Mouse (Mus musculus) MEL (cell line): ENCODE data around the gene Grik1. TPM values are rescaled to one million over a fixed set of nuclear protein-coding genes. Genes with fewer than 3 reads are reported as not detected.

Experiments used
- DNase-seq: peaks from one replicate; pipeline ENCODE4 v3.0.0; 2011; ENCODE audit warnings: low read depth, low spot score
- H3K27ac ChIP-seq: 2 replicates; pipeline ENCODE4 v1.5.1; 2012; ENCODE audit warnings: low read depth, mild to moderate bottlenecking, control low read depth, low read length, moderate library complexity; ENCODE audit not compliant: control insufficient read depth
- H3K27me3 ChIP-seq, 2 experiments: fragments of 150-350 bp in 1 of 2; sonication (generic) in 1 of 2; 2 replicates each; pipeline ENCODE4 v1.6.1; 2012; ENCODE audit warnings: low read length in 2 of 2, mild to moderate bottlenecking in 2 of 2, improper control_type of control experiment in 1 of 2, moderate library complexity in 1 of 2; ENCODE audit not compliant: insufficient read depth in 2 of 2, control insufficient read depth in 1 of 2
- H3K36me3 ChIP-seq, 2 experiments: 2 replicates each; pipeline ENCODE4 v1.6.1; 2012 to 2014; ENCODE audit warnings: low read length in 2 of 2, improper control_type of control experiment in 1 of 2, inconsistent platforms in 1 of 2, mild to moderate bottlenecking in 1 of 2; ENCODE audit not compliant: insufficient read depth in 2 of 2, control insufficient read depth in 1 of 2
- H3K4me1 ChIP-seq, 2 experiments: fragments of 150-350 bp in 1 of 2; sonication (generic) in 1 of 2; 2 replicates each; pipeline ENCODE4 v1.6.1; 2012; ENCODE audit warnings: low read length in 2 of 2, improper control_type of control experiment in 1 of 2, mild to moderate bottlenecking in 1 of 2; ENCODE audit not compliant: insufficient read depth in 2 of 2, control insufficient read depth in 1 of 2
- H3K4me3 ChIP-seq, 2 experiments: fragments of 150-350 bp in 1 of 2; sonication (generic) in 1 of 2; 2 replicates each; pipeline ENCODE4 v1.5.1; 2012; ENCODE audit warnings: low read depth in 2 of 2, low read length in 2 of 2, mild to moderate bottlenecking in 2 of 2, moderate library complexity in 2 of 2, control low read depth in 1 of 2, improper control_type of control experiment in 1 of 2; ENCODE audit not compliant: control insufficient read depth in 1 of 2, insufficient read depth in 1 of 2
- H3K79me2 ChIP-seq: 2 replicates; pipeline ENCODE4 v1.6.1; 2012; ENCODE audit warnings: mild to moderate bottlenecking, low read length, moderate library complexity; ENCODE audit not compliant: control insufficient read depth, poor library complexity, insufficient read depth
- H3K9ac ChIP-seq: 2 replicates; pipeline ENCODE4 v1.6.1; 2012; ENCODE audit warnings: low read depth, mild to moderate bottlenecking, control low read depth, low read length, moderate library complexity; ENCODE audit not compliant: control insufficient read depth, poor library complexity, severe bottlenecking
- H3K9me3 ChIP-seq: fragments of 150-350 bp; sonication (generic); replicated peaks from 2 replicates; pipeline ENCODE4 v1.6.1; 2012; ENCODE audit warnings: mild to moderate bottlenecking, low read length, improper control_type of control experiment, moderate library complexity; ENCODE audit not compliant: insufficient read depth
- BHLHE40 ChIP-seq: IDR thresholded peaks from 2 replicates; pipeline ENCODE4 v1.6.1; 2012; ENCODE audit warnings: low read depth, mild to moderate bottlenecking, inconsistent platforms, low read length, improper control_type of control experiment, borderline replicate concordance
- CHD1 ChIP-seq: IDR thresholded peaks from 2 replicates; pipeline ENCODE4 v1.6.1; 2012; ENCODE audit warnings: low read depth, mild to moderate bottlenecking, inconsistent platforms, low read length, improper control_type of control experiment
- ELF1 ChIP-seq: IDR thresholded peaks from 2 replicates; pipeline ENCODE4 v1.6.1; 2014; ENCODE audit warnings: low read depth, mild to moderate bottlenecking, inconsistent platforms, low read length, improper control_type of control experiment, moderate library complexity
- EP300 ChIP-seq, 2 experiments: IDR thresholded peaks; 2 replicates each; pipeline ENCODE4 v1.6.1; 2011; ENCODE audit warnings: improper control_type of control experiment in 2 of 2, low read length in 2 of 2, low read depth in 1 of 2, mild to moderate bottlenecking in 1 of 2
- ETS1 ChIP-seq: IDR thresholded peaks from 2 replicates; pipeline ENCODE4 v1.6.1; 2012; ENCODE audit warnings: low read depth, mild to moderate bottlenecking, inconsistent platforms, low read length, improper control_type of control experiment, moderate library complexity
- GABPA ChIP-seq: IDR thresholded peaks from 2 replicates; pipeline ENCODE4 v1.6.1; 2012; ENCODE audit warnings: low read depth, mild to moderate bottlenecking, inconsistent platforms, low read length, improper control_type of control experiment, moderate library complexity
- JUND ChIP-seq: IDR thresholded peaks from 2 replicates; pipeline ENCODE4 v1.6.1; 2011; ENCODE audit warnings: low read depth, mild to moderate bottlenecking, improper control_type of control experiment, low read length
- KAT2A ChIP-seq: conservative IDR thresholded peaks from 2 replicates; pipeline ENCODE4 v1.6.1; 2012; ENCODE audit warnings: low read depth, low read length, improper control_type of control experiment, inconsistent platforms
- MAX ChIP-seq: IDR thresholded peaks from 2 replicates; pipeline ENCODE4 v1.6.1; 2011; ENCODE audit warnings: low read length, improper control_type of control experiment
- MAZ ChIP-seq: IDR thresholded peaks from 2 replicates; pipeline ENCODE4 v1.6.1; 2012; ENCODE audit warnings: low read depth, mild to moderate bottlenecking, inconsistent platforms, low read length, improper control_type of control experiment
- MEF2A ChIP-seq: IDR thresholded peaks from 2 replicates; pipeline ENCODE4 v1.6.1; 2014; ENCODE audit warnings: low read depth, mild to moderate bottlenecking, inconsistent platforms, low read length, improper control_type of control experiment; ENCODE audit not compliant: poor library complexity, insufficient replicate concordance, severe bottlenecking; ENCODE audit errors: extremely low read depth
- MXI1 ChIP-seq: IDR thresholded peaks from 2 replicates; pipeline ENCODE4 v1.6.1; 2011; ENCODE audit warnings: mild to moderate bottlenecking, low read depth, low read length, improper control_type of control experiment
- MYB ChIP-seq: IDR thresholded peaks from 2 replicates; pipeline ENCODE4 v1.6.1; 2011; ENCODE audit warnings: mild to moderate bottlenecking, low read depth, low read length, improper control_type of control experiment
- NRF1 ChIP-seq: IDR thresholded peaks from 2 replicates; pipeline ENCODE4 v1.6.1; 2014; ENCODE audit warnings: low read depth, mild to moderate bottlenecking, inconsistent platforms, low read length, improper control_type of control experiment, moderate library complexity; ENCODE audit not compliant: poor library complexity, insufficient read depth, severe bottlenecking
- POLR2A ChIP-seq, 2 experiments: IDR thresholded peaks; 2 replicates each; pipeline ENCODE4 v1.6.1; 2011 to 2012; ENCODE audit warnings: low read length in 2 of 2, mild to moderate bottlenecking in 2 of 2, control low read depth in 1 of 2, improper control_type of control experiment in 1 of 2, low read depth in 1 of 2, moderate library complexity in 1 of 2; ENCODE audit not compliant: control insufficient read depth in 1 of 2, insufficient read depth in 1 of 2, poor library complexity in 1 of 2
- POLR2AphosphoS5 ChIP-seq: IDR thresholded peaks from 2 replicates; pipeline ENCODE4 v1.6.1; 2012; ENCODE audit warnings: low read depth, borderline replicate concordance, mild to moderate bottlenecking, inconsistent platforms, low read length, moderate library complexity, mixed read lengths
- RAD21 ChIP-seq: IDR thresholded peaks from 2 replicates; pipeline ENCODE4 v1.6.1; 2011; ENCODE audit warnings: mild to moderate bottlenecking, low read depth, low read length, improper control_type of control experiment
- RCOR1 ChIP-seq: IDR thresholded peaks from 2 replicates; pipeline ENCODE4 v1.6.1; 2012; ENCODE audit warnings: low read depth, mild to moderate bottlenecking, inconsistent platforms, low read length, improper control_type of control experiment
- SIN3A ChIP-seq: IDR thresholded peaks from 2 replicates; pipeline ENCODE4 v1.6.1; 2012; ENCODE audit warnings: low read length, improper control_type of control experiment, inconsistent platforms
- SMC3 ChIP-seq: IDR thresholded peaks from 2 replicates; pipeline ENCODE4 v1.6.1; 2011; ENCODE audit warnings: low read depth, low read length, improper control_type of control experiment
- TBP ChIP-seq: IDR thresholded peaks from 2 replicates; pipeline ENCODE4 v1.8.0; 2011; ENCODE audit warnings: low read depth, low read length, improper control_type of control experiment
- UBTF ChIP-seq: IDR thresholded peaks from 2 replicates; pipeline ENCODE4 v1.6.1; 2012; ENCODE audit warnings: low read depth, mild to moderate bottlenecking, inconsistent platforms, low read length, improper control_type of control experiment, moderate library complexity, borderline replicate concordance; ENCODE audit not compliant: insufficient read depth
- ZC3H11A ChIP-seq: IDR thresholded peaks from 2 replicates; pipeline ENCODE4 v1.6.1; 2012; ENCODE audit warnings: low read depth, mild to moderate bottlenecking, inconsistent platforms, low read length, improper control_type of control experiment
- ZKSCAN1 ChIP-seq: IDR thresholded peaks from 2 replicates; pipeline ENCODE4 v1.6.1; 2012; ENCODE audit warnings: low read depth, mild to moderate bottlenecking, inconsistent platforms, low read length, improper control_type of control experiment, moderate library complexity
- polyA plus RNA-seq, 2 experiments: library from polyadenylated mRNA; stranded (reverse) in 1 of 2; unstranded in 1 of 2; fragments of >175 nt in 1 of 2; fragments of >200 nt in 1 of 2; gene quantifications; 2 replicates each; pipeline versions ENCODE4 v1.2.1 to v1.2.4; 2012; ENCODE audit warnings: low replicate concordance in 2 of 2, low read depth in 1 of 2; ENCODE audit not compliant: insufficient read length in 2 of 2, insufficient read depth in 1 of 2, missing spikeins in 1 of 2
- total RNA-seq: library from RNA; depleted of rRNA; stranded (reverse); fragments of 300-350 nt; gene quantifications from 2 replicates; pipeline ENCODE4 v1.2.3, GENCODE M21; 2012

The Grik1 gene
- total and polyA plus RNA-seq, 3 experiments, result not detected

- no peak for TF ChIP-seq GABPA
- TF ChIP-seq, all 39 proteins: peak for 0
Observed at GRCm38 (mm10) chr16:87915156-87915555, 374.9 kb downstream of the Grik1 start (continued).

- no peaks in the 10 kb centered on the region for H3K27me3 ChIP-seq
- H3K27ac ChIP-seq, result no peak overlapping the region
- no peaks in the 10 kb centered on the region for H3K9me3 ChIP-seq
- DNase-seq, result no peak
- H3K79me2 ChIP-seq, result no peaks in the 10 kb centered on the region
- H3K9ac ChIP-seq, result no peak overlapping the region
- no peaks in the 10 kb centered on the region for H3K36me3 ChIP-seq
- H3K4me1 ChIP-seq, result no peaks in the 10 kb centered on the region
- H3K4me3 ChIP-seq, result no peak overlapping the region
- TF ChIP-seq BHLHE40, result no peak
- TF ChIP-seq SMC3, result no peak
- no peak for TF ChIP-seq MAZ
- no peak for TF ChIP-seq TBP
- no peak for TF ChIP-seq ETS1
- TF ChIP-seq MEF2A, result no peak
- no peak for TF ChIP-seq ELF1
- TF ChIP-seq UBTF, result no peak
Observed at GRCm38 (mm10) chr16:87913781-87914180, 376.3 kb downstream of the Grik1 start.

- TF ChIP-seq MAX, result no peak
- no peak for TF ChIP-seq RAD21
- TF ChIP-seq JUND, result no peak
- no peak for TF ChIP-seq ZC3H11A
- TF ChIP-seq POLR2AphosphoS5, result no peak
- no peak for TF ChIP-seq EP300 (IDR thresholded peaks at IDR 0.05; ENCODE audit: low read depth in 1 of 2, low read length in 2 of 2)
- no peak for TF ChIP-seq RCOR1
- no peak for TF ChIP-seq SIN3A
- TF ChIP-seq CHD1, result no peak
- no peak for TF ChIP-seq MXI1
- no peak for TF ChIP-seq MEF2A
- TF ChIP-seq NRF1, result no peak
- no peak for TF ChIP-seq POLR2A (IDR thresholded peaks at IDR 0.05; ENCODE audit: control insufficient read depth in 1 of 2, insufficient read depth in 1 of 2, low read depth in 1 of 2, low read length in 2 of 2, poor library complexity in 1 of 2)
- no peak for TF ChIP-seq KAT2A
- TF ChIP-seq ZKSCAN1, result no peak
- TF ChIP-seq TBP, result no peak
- TF ChIP-seq MYB, result no peak
- no peak overlapping the region for H3K4me3 ChIP-seq
- DNase-seq, result no peak
- H3K4me1 ChIP-seq, result no peaks in the 10 kb centered on the region
- no peak overlapping the region for H3K9ac ChIP-seq
- no peaks in the 10 kb centered on the region for H3K9me3 ChIP-seq
- no peak overlapping the region for H3K27ac ChIP-seq
- no peaks in the 10 kb centered on the region for H3K27me3 ChIP-seq
- H3K79me2 ChIP-seq, result no peaks in the 10 kb centered on the region
- no peaks in the 10 kb centered on the region for H3K36me3 ChIP-seq
Observed at GRCm38 (mm10) chr16:87911201-87911600, 378.9 kb downstream of the Grik1 start.
